Mouse (Mus musculus) neural tube, embryonic 12.5 days (tissue): ENCODE results near the gene Tst. TPM values are rescaled to one million over a fixed set of nuclear protein-coding genes. Genes with fewer than 3 reads are reported as not detected.

Source experiments
- ATAC-seq: fragments of 200-750 bp; cut with Nextera tagmentation; 2 replicates; pipeline ENCODE4 v1.8.0; 2017; ENCODE audit warnings: low read depth, mild to moderate bottlenecking, moderate TSS enrichment, moderate library complexity; ENCODE audit not compliant: low FRiP score
- H3K27ac ChIP-seq: fragments of 300-500 bp; sonication (generic); 2 replicates; pipeline ENCODE4 v1.5.1; 2016
- H3K27me3 ChIP-seq: fragments of 300-500 bp; sonication (generic); replicated peaks from 2 replicates; pipeline ENCODE4 v1.6.1; 2016; ENCODE audit warnings: mild to moderate bottlenecking
- H3K36me3 ChIP-seq: fragments of 300-500 bp; sonication (generic); 2 replicates; pipeline ENCODE4 v1.6.1; 2016; ENCODE audit warnings: mild to moderate bottlenecking
- H3K4me1 ChIP-seq: fragments of 300-500 bp; sonication (generic); 2 replicates; pipeline ENCODE4 v1.6.1; 2016
- H3K4me2 ChIP-seq: fragments of 300-500 bp; sonication (generic); replicated peaks from 2 replicates; pipeline ENCODE4 v1.6.1; 2016; ENCODE audit warnings: mild to moderate bottlenecking
- H3K4me3 ChIP-seq: fragments of 300-500 bp; sonication (generic); 2 replicates; pipeline ENCODE4 v1.5.1; 2016
- H3K9ac ChIP-seq: fragments of 300-500 bp; sonication (generic); 2 replicates; pipeline ENCODE4 v1.6.1; 2016; ENCODE audit warnings: mild to moderate bottlenecking
- H3K9me3 ChIP-seq: fragments of 300-500 bp; sonication (generic); 2 replicates; pipeline ENCODE4 v1.6.1; 2016; ENCODE audit warnings: mild to moderate bottlenecking
- WGBS: fragments of 180-500 bp; shearing (Covaris S2); methylation state at CpG from one replicate; pipeline ENCODE4 v1.1.7; 2016; 5-methylcytosine and 5-hydroxymethylcytosine counted together
- polyA plus RNA-seq: library from polyadenylated mRNA; unstranded; fragments of >200 nt; fragmentation: Nextera tagmentation; extraction: Ambion mirVana; gene quantifications from 2 replicates; pipeline ENCODE4 v1.2.1, GENCODE M21; 2016

The Tst gene
- polyA plus RNA-seq, 1 experiment from 2014 or later, result 9.2 TPM

DNA sequence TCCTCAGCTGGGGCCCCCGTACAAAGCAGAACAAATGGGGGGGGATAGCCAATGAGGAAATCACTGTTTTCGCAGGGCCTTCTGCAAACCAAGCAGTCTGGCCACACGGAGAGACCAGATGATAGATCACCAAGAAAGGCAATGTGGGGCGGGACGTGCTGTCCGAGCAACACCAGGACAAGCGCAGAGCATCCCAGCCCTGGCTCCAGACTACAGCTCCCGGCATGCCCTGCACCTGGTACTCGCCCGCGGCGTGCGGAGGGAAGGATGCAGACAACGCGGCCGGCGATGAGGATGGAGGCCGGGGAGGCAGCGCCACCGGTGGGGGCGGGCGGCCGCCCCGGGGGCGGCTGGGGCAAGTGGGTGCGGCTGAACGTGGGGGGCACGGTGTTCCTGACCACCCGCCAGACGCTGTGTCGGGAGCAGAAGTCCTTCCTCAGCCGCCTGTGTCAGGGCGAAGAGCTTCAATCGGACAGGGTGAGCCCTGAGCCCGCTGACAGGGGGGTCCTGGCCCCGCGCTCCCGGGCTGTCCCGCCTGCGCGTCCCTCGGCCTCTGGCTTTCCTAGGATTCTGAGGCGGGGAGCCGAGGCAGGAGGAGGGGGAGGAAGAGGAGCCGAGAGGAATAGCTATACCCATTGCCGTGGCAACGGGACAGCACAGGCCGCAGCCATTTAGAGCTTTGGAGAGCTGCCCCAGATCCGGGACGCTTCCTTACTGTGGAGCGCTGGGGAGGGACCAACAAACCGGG is 22.9 kb upstream of the Tst start, which contains the start of gene Kctd17:
Gene Kctd17, plus strand, starts transcription at position 174 of the 748 bp plus-strand sequence.
- no peaks in the 10 kb centered on the region for H3K9me3 ChIP-seq
- H3K9ac ChIP-seq, result peak within 1 kb of the TSS; percentile 84
- H3K27me3 ChIP-seq, result no peaks in the 10 kb centered on the region
- peaks cover 31% of the 10 kb centered on the region for H3K36me3 ChIP-seq
- peak within 1 kb of the TSS; percentile 53; the same call in 1 of the 2 replicates for H3K27ac ChIP-seq
- WGBS, result 1% methylated on average over 52 of the region's 52 CpGs
- ATAC-seq, result peak; percentile 85
- H3K4me3 ChIP-seq, result peak within 1 kb of the TSS; percentile 84
- H3K4me2 ChIP-seq, result peak within 1 kb of the TSS; percentile 76
- peaks cover 20% of the 10 kb centered on the region for H3K4me1 ChIP-seq

DNA sequence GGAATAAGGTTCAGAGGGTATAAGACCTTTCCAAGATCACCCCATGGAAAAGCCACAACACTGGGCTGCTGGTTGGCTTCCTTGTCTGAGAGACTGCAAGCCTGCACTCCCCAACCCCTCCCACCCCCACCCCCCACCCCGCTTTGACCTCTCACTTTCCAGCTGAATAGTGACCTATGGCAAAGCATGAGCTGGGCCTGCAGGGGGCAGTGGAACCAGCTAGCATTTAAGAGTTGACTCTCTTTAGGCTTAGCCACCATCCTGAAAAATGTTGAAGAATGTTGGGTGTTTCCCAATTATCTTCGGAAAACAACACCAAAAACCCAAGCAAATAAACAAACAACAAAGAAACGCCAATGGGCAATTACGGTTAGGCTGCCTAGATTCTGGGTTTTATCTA is 19.5 kb upstream of the Tst start:
- no peaks in the 10 kb centered on the region for H3K27me3 ChIP-seq
- H3K4me2 ChIP-seq, result no peak overlapping the region
- no peak overlapping the region for H3K4me3 ChIP-seq
- H3K9me3 ChIP-seq, result no peaks in the 10 kb centered on the region
- WGBS, result 74% methylated on average over 4 of the region's 4 CpGs
- no peak for ATAC-seq
- H3K27ac ChIP-seq, result no peak overlapping the region
- no peak overlapping the region for H3K9ac ChIP-seq
- H3K4me1 ChIP-seq, result peaks cover 17% of the 10 kb centered on the region
- H3K36me3 ChIP-seq, result 0 out of 2 replicates have a peak, but pooled peaks cover 1% of the 10 kb centered on the region

DNA sequence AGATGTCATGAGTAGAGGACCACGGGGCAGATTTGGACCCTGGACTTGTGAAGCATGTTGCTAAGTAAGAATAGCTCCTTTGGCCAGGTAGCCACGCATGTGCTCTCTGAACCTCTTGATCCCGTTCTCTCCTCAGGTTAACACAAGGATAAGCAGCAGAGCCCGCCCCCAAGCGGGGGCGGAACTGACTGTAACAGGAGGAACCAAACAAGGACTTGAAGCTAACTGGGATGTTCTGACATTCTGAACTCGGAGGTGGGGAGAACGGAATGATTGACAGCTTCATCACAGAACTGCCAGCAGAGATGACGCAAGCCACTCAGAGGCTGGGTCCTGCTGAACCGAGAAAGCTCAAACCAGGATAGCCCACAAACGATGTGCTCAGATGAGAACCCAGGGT is 18.8 kb upstream of the Tst start:
- WGBS, result 26% methylated on average over 11 of the region's 11 CpGs
- ATAC-seq, result no peak
- Histone ChIP-seq H3K4me1 (peaks cover 10% of the 10 kb centered on the region), H3K9ac (no peak overlapping the region), H3K36me3 (no peaks in the 10 kb centered on the region), H3K4me2 (no peak overlapping the region), H3K9me3 (no peaks in the 10 kb centered on the region), H3K27me3 (no peaks in the 10 kb centered on the region), H3K4me3 (no peak overlapping the region), H3K27ac (no peak overlapping the region)

- Histone ChIP-seq H3K4me2 (0 out of 2 replicates have a peak overlapping the region, but pooled peaks have one; percentile 33), H3K36me3 (no peaks in the 10 kb centered on the region), H3K27me3 (no peaks in the 10 kb centered on the region), H3K4me1 (no peaks in the 10 kb centered on the region), H3K27ac (no peak overlapping the region), H3K9me3 (no peaks in the 10 kb centered on the region), H3K4me3 (no peak overlapping the region), H3K9ac (no peak overlapping the region)
- WGBS, result 20% methylated on average over 16 of the region's 16 CpGs
- ATAC-seq, result no peak
Measured at GRCm38 (mm10) chr15:78422046-78422956, 16.6 kb upstream of the Tst start.

DNA sequence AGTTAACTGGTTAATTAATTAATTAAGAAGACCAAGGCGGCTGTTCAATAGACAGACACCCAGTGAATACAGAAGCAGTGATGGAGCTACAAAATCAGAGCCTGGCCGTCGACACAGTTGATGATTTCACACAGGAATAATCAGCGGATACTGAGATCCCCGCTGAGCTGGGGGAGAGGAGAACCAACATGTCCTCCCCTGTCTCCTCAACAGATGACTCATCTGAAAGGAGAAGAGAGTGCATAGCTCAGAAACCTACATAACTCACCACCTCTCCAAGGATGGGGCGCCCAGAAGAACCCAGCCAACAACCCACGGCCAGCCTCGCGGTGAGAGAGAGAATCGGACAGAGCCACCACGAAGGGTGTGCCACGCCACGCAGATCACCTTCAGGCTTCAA is 14.7 kb upstream of the Tst start:
- no peaks in the 10 kb centered on the region for H3K36me3 ChIP-seq
- ATAC-seq, result no peak
- H3K9me3 ChIP-seq, result no peaks in the 10 kb centered on the region
- no peak overlapping the region for H3K9ac ChIP-seq
- H3K4me3 ChIP-seq, result no peak overlapping the region
- H3K27ac ChIP-seq, result no peak overlapping the region
- no peaks in the 10 kb centered on the region for H3K27me3 ChIP-seq
- no peaks in the 10 kb centered on the region for H3K4me1 ChIP-seq
- H3K4me2 ChIP-seq, result no peak overlapping the region
- 87% methylated on average over 13 of the region's 13 CpGs for WGBS

GRCm38 (mm10) chr15:78416937-78417336 is 11.2 kb upstream of the Tst start:
- no peaks in the 10 kb centered on the region for H3K36me3 ChIP-seq
- H3K4me1 ChIP-seq, result no peaks in the 10 kb centered on the region
- no peak overlapping the region for H3K27ac ChIP-seq
- 32% methylated on average over 4 of the region's 4 CpGs for WGBS
- ATAC-seq, result no peak
- H3K4me2 ChIP-seq, result no peak overlapping the region
- no peak overlapping the region for H3K4me3 ChIP-seq
- H3K9ac ChIP-seq, result no peak overlapping the region
- 0 out of 2 replicates have a peak, but pooled peaks cover 2% of the 10 kb centered on the region for H3K27me3 ChIP-seq
- H3K9me3 ChIP-seq, result no peaks in the 10 kb centered on the region

GRCm38 (mm10) chr15:78414157-78414556 is 8.4 kb upstream of the Tst start:
- H3K27me3 ChIP-seq, result peaks cover 29% of the 10 kb centered on the region
- WGBS, result 91% methylated on average over 8 of the region's 8 CpGs

GRCm38 (mm10) chr15:78413719-78414117 is 8.0 kb upstream of the Tst start:
- no peak overlapping the region for H3K4me3 ChIP-seq
- 68% methylated on average over 1 of the region's 1 CpGs for WGBS
- no peak overlapping the region for H3K4me2 ChIP-seq
- H3K9ac ChIP-seq, result no peak overlapping the region
- H3K27me3 ChIP-seq, result peaks cover 34% of the 10 kb centered on the region
- no peaks in the 10 kb centered on the region for H3K9me3 ChIP-seq
- ATAC-seq, result no peak
- H3K4me1 ChIP-seq, result peaks cover 13% of the 10 kb centered on the region
- no peaks in the 10 kb centered on the region; the same call in 1 of the 2 replicates for H3K36me3 ChIP-seq
- no peak overlapping the region for H3K27ac ChIP-seq

More at GRCm38 (mm10) chr15:78414157-78414556, 8.4 kb upstream of the Tst start:
- no peak overlapping the region for H3K4me2 ChIP-seq
- no peak for ATAC-seq
- H3K4me1 ChIP-seq, result peaks cover 13% of the 10 kb centered on the region
- no peaks in the 10 kb centered on the region for H3K9me3 ChIP-seq
- H3K36me3 ChIP-seq, result no peaks in the 10 kb centered on the region; the same call in 1 of the 2 replicates
- no peak overlapping the region for H3K4me3 ChIP-seq
- H3K9ac ChIP-seq, result no peak overlapping the region
- H3K27ac ChIP-seq, result no peak overlapping the region

DNA sequence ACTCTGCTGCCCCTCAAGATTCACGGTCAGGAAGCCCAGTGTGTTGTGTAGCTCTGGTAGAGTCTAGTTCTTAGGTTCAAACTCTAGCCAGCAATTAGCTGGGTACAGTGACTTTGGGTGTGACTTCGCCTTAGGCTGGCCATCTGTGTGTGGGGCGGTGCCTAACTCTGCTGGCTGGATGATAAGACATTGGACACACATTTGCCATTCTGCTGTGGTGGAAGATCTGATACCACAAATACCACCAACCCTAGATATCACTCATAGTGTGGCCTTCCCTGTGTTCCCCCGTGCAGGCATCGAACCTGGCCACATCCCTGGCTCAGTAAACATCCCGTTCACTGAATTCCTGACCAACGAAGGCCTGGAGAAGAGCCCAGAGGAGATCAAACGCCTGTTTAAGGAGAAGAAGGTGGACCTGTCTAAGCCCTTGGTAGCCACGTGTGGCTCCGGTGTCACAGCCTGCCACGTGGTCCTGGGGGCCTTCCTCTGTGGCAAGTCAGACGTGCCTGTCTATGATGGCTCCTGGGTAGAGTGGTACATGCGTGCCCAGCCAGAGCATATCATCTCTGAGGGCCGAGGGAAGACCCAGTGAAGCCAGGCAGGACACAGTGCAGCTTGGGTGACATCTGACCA is 7.5 kb upstream of the Tst start:
- no peak for ATAC-seq
- Histone ChIP-seq H3K9me3 (no peaks in the 10 kb centered on the region), H3K27ac (no peak overlapping the region), H3K4me1 (peaks cover 13% of the 10 kb centered on the region), H3K27me3 (peaks cover 39% of the 10 kb centered on the region), H3K36me3 (no peaks in the 10 kb centered on the region; the same call in 1 of the 2 replicates), H3K4me3 (no peak overlapping the region), H3K4me2 (no peak overlapping the region), H3K9ac (no peak overlapping the region)
- 90% methylated on average over 14 of the region's 14 CpGs for WGBS

- Histone ChIP-seq H3K9ac (no peak overlapping the region), H3K4me2 (peak overlapping the region; percentile 57), H3K27me3 (peaks cover 42% of the 10 kb centered on the region), H3K9me3 (no peaks in the 10 kb centered on the region), H3K4me3 (no peak overlapping the region), H3K27ac (no peak overlapping the region), H3K36me3 (no peaks in the 10 kb centered on the region; the same call in 1 of the 2 replicates), H3K4me1 (peaks cover 35% of the 10 kb centered on the region)
- ATAC-seq, result no peak
- 8% methylated on average over 12 of the region's 12 CpGs for WGBS
Measured at GRCm38 (mm10) chr15:78409570-78410052, 3.9 kb upstream of the Tst start.

DNA sequence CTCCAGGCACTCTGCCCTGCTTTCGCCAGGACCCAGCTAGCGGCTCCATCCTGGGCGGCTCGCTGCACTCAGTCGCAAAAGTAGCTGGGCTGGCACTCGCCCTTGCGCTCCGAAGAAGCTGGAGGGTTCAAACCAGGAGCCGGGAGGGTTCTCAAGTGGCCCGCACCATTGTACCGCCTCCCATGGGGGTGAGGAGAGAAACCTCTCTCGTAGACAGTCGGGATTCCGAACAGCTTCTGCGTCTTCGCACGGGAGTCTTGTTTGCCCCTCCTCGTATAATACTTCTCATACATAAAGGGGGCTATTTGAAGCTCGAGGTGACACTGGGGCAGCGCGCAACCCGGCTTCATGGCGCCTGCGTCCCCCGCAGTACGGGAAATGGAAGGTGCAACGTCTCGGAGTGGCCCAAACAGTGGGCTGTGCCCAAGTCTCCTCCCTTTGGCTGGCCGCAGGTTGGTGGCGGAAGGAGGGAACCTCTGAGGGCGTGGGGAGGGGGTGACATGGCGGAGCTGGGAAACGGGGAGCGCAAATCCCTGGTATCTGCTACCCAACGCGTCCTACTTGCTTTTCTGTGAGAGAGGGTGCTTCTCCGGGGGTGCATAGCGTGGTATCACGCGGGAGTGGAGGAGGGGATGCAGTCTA is 707 bp upstream of the Tst start, which contains the start of gene Mpst:
Gene Mpst, plus strand, starts transcription at position 124 of the 642 bp plus-strand sequence.
- peak within 1 kb of the TSS; percentile 84 for H3K4me2 ChIP-seq

More for the DNA sequence above, 707 bp upstream of the Tst start, which contains the start of gene Mpst:
- peak within 1 kb of the TSS; percentile 56 for H3K9ac ChIP-seq
- peaks cover 35% of the 10 kb centered on the region for H3K27me3 ChIP-seq
- H3K4me3 ChIP-seq, result peak within 1 kb of the TSS; percentile 57
- WGBS, result under 1% methylated on average over 40 of the region's 40 CpGs
- ATAC-seq, result peak; percentile 84
- H3K27ac ChIP-seq, result peak within 1 kb of the TSS; percentile 71
- no peaks in the 10 kb centered on the region; the same call in 1 of the 2 replicates for H3K36me3 ChIP-seq
- H3K4me1 ChIP-seq, result peaks cover 35% of the 10 kb centered on the region
- no peaks in the 10 kb centered on the region for H3K9me3 ChIP-seq
